Mouse (Mus musculus): ENCODE measurements around the gene 1810049J17Rik. TPM values are rescaled to one million over a fixed set of nuclear protein-coding genes. Genes with fewer than 3 reads are reported as not detected.

Gene 1810049J17Rik
- total RNA-seq, 2 experiments from 2014 or later: 1.2 to 2.6 TPM

GRCm38 (mm10) chr15:12362701-12363040 is 41.0 kb upstream of the 1810049J17Rik start:
- Histone ChIP-seq H3K4me3 (no peak overlapping the region), H3K27ac (peak overlapping the region; percentile 54; the same call in 1 of the 2 replicates)
- no peak for TF ChIP-seq CTCF (IDR thresholded peaks at IDR 0.05)
- no peak for DNase-seq (ENCODE audit: extremely low spot score in 1 of 2, low spot score in 2 of 2)
- intact Hi-C loops (cut with DNase I): loop anchor here (10.0 kb wide), 2 partner anchors 372 to 388 kb away; partner anchors contain the start of gene Pdzd2

GRCm38 (mm10) chr15:12362001-12362700 is 40.5 kb upstream of the 1810049J17Rik start:
- DNase-seq (ENCODE audit: extremely low spot score in 1 of 2, low spot score in 2 of 2): no peak
- no peak for TF ChIP-seq CTCF (IDR thresholded peaks at IDR 0.05)
- no peak overlapping the region for H3K4me3 ChIP-seq
- H3K27ac ChIP-seq: peak overlapping the region; percentile 54; the same call in 1 of the 2 replicates
- intact Hi-C loops (cut with DNase I): loop anchor here (10.0 kb wide), 2 partner anchors 373 to 387 kb away; partner anchors contain the start of gene Pdzd2

GRCm38 (mm10) chr15:12360519-12361212 is 39.0 kb upstream of the 1810049J17Rik start:
- TF ChIP-seq CTCF (IDR thresholded peaks at IDR 0.05): no peak
- intact Hi-C loops (cut with DNase I): loop anchor here (10.0 kb wide), 2 partner anchors 374 to 386 kb away; partner anchors contain the start of gene Pdzd2
- H3K27ac ChIP-seq: no peak overlapping the region
- H3K4me3 ChIP-seq: no peak overlapping the region
- no peak for DNase-seq (ENCODE audit: extremely low spot score in 1 of 2, low spot score in 2 of 2)

GRCm38 (mm10) chr15:12358384-12358783 is 36.7 kb upstream of the 1810049J17Rik start:
- TF ChIP-seq CTCF (IDR thresholded peaks at IDR 0.05): no peak
- Histone ChIP-seq H3K4me3 (no peak overlapping the region), H3K27ac (no peak overlapping the region)
- no peak for DNase-seq (ENCODE audit: extremely low spot score in 1 of 2, low spot score in 2 of 2)
- intact Hi-C loops (cut with DNase I): no loop called here

- no peak overlapping the region for H3K27ac ChIP-seq
- TF ChIP-seq CTCF (IDR thresholded peaks at IDR 0.05): no peak
- intact Hi-C loops (cut with DNase I): no loop called here
- H3K4me3 ChIP-seq: no peak overlapping the region
- no peak for DNase-seq (ENCODE audit: extremely low spot score in 1 of 2, low spot score in 2 of 2)
Observed at GRCm38 (mm10) chr15:12357459-12357858, 35.8 kb upstream of the 1810049J17Rik start.

GRCm38 (mm10) chr15:12355907-12356306 is 34.2 kb upstream of the 1810049J17Rik start:
- intact Hi-C loops (cut with DNase I): no loop called here
- H3K27ac ChIP-seq: no peak overlapping the region
- no peak overlapping the region for H3K4me3 ChIP-seq
- no peak for TF ChIP-seq CTCF (IDR thresholded peaks at IDR 0.05)
- DNase-seq (ENCODE audit: extremely low spot score in 1 of 2, low spot score in 2 of 2): no peak

- no peak for DNase-seq (ENCODE audit: extremely low spot score in 1 of 2, low spot score in 2 of 2)
- Histone ChIP-seq H3K27ac (no peak overlapping the region), H3K4me3 (no peak overlapping the region)
- no peak for TF ChIP-seq CTCF (IDR thresholded peaks at IDR 0.05)
- intact Hi-C loops (cut with DNase I): no loop called here
Observed at GRCm38 (mm10) chr15:12355261-12355660, 33.6 kb upstream of the 1810049J17Rik start.

- Histone ChIP-seq H3K27ac (no peak overlapping the region), H3K4me3 (no peak overlapping the region)
- DNase-seq (ENCODE audit: extremely low spot score in 1 of 2, low spot score in 2 of 2): no peak
- intact Hi-C loops (cut with DNase I): no loop called here
- TF ChIP-seq CTCF (IDR thresholded peaks at IDR 0.05): peak; percentile 7; the same call in 1 of the 2 replicates
Observed at GRCm38 (mm10) chr15:12354281-12354810, 32.6 kb upstream of the 1810049J17Rik start.

GRCm38 (mm10) chr15:12351470-12351869 is 29.8 kb upstream of the 1810049J17Rik start:
- no peak overlapping the region for H3K4me3 ChIP-seq
- intact Hi-C loops (cut with DNase I): no loop called here
- TF ChIP-seq CTCF (IDR thresholded peaks at IDR 0.05): no peak
- H3K27ac ChIP-seq: no peak overlapping the region
- DNase-seq (ENCODE audit: extremely low spot score in 1 of 2, low spot score in 2 of 2): no peak

GRCm38 (mm10) chr15:12349840-12350239 is 28.1 kb upstream of the 1810049J17Rik start:
- H3K27ac ChIP-seq: no peak overlapping the region
- no peak for DNase-seq (ENCODE audit: extremely low spot score in 1 of 2, low spot score in 2 of 2)
- H3K4me3 ChIP-seq: no peak overlapping the region
- intact Hi-C loops (cut with DNase I): no loop called here
- no peak for TF ChIP-seq CTCF (IDR thresholded peaks at IDR 0.05)

- intact Hi-C loops (cut with DNase I): no loop called here
- Histone ChIP-seq H3K27ac (no peak overlapping the region), H3K4me3 (no peak overlapping the region)
- no peak for TF ChIP-seq CTCF (IDR thresholded peaks at IDR 0.05)
- DNase-seq (ENCODE audit: extremely low spot score in 1 of 2, low spot score in 2 of 2): no peak
Observed at GRCm38 (mm10) chr15:12348950-12349349, 27.3 kb upstream of the 1810049J17Rik start.

- Histone ChIP-seq H3K27ac (no peak overlapping the region), H3K4me3 (no peak overlapping the region)
- intact Hi-C loops (cut with DNase I): no loop called here
- no peak for DNase-seq (ENCODE audit: extremely low spot score in 1 of 2, low spot score in 2 of 2)
- no peak for TF ChIP-seq CTCF (IDR thresholded peaks at IDR 0.05)
Observed at GRCm38 (mm10) chr15:12346916-12347315, 25.2 kb upstream of the 1810049J17Rik start.
